Mouse (Mus musculus) hindbrain, postnatal 0 days (tissue): ENCODE data around the gene Dpagt1. TPM values are rescaled to one million over a fixed set of nuclear protein-coding genes. Genes with fewer than 3 reads are reported as not detected.

Experiments
- ATAC-seq: fragments of 200-750 bp; cut with Nextera tagmentation; 2 replicates; pipeline ENCODE4 v1.8.0; 2017; ENCODE audit warnings: mild to moderate bottlenecking, moderate TSS enrichment, moderate library complexity
- DNase-seq: peaks from one replicate; pipeline ENCODE4 v3.0.0-alpha.2; 2015; ENCODE audit warnings: low spot score
- H3K27ac ChIP-seq: fragments of 300-500 bp; sonication (generic); 2 replicates; pipeline ENCODE4 v1.5.1; 2014; ENCODE audit warnings: mild to moderate bottlenecking
- H3K27me3 ChIP-seq: fragments of 300-500 bp; sonication (generic); 2 replicates; pipeline ENCODE4 v1.6.1; 2014; ENCODE audit warnings: low read length, mixed read lengths; ENCODE audit not compliant: insufficient read depth
- H3K36me3 ChIP-seq: fragments of 300-500 bp; sonication (generic); 2 replicates; pipeline ENCODE4 v1.6.1; 2014; ENCODE audit warnings: low read length, mixed read lengths; ENCODE audit not compliant: insufficient read depth
- H3K4me1 ChIP-seq: fragments of 300-500 bp; sonication (generic); 2 replicates; pipeline ENCODE4 v1.6.1; 2014; ENCODE audit warnings: antibody characterized with exemption, low read length, mixed read lengths; ENCODE audit not compliant: insufficient read depth
- H3K4me2 ChIP-seq: fragments of 300-500 bp; sonication (generic); 2 replicates; pipeline ENCODE4 v1.6.1; 2014; ENCODE audit warnings: low read depth, mild to moderate bottlenecking, low read length, moderate library complexity, mixed read lengths
- H3K4me3 ChIP-seq: fragments of 300-500 bp; sonication (generic); 2 replicates; pipeline ENCODE4 v1.5.1; 2014; ENCODE audit warnings: low read length
- H3K9ac ChIP-seq: fragments of 300-500 bp; sonication (generic); replicated peaks from 2 replicates; pipeline ENCODE4 v1.6.1; 2014; ENCODE audit warnings: mild to moderate bottlenecking, low read length, moderate library complexity, mixed read lengths
- H3K9me3 ChIP-seq: fragments of 300-500 bp; sonication (generic); 2 replicates; pipeline ENCODE4 v1.6.1; 2016; ENCODE audit warnings: low read length, mixed read lengths
- CTCF ChIP-seq: IDR thresholded peaks from 2 replicates; pipeline ENCODE4 v1.5.1; 2016; ENCODE audit warnings: antibody characterized with exemption, control low read depth, low read depth
- WGBS: fragments of 180-500 bp; shearing (Covaris S2); extraction: QIAGEN DNeasy Blood & Tissue Kit; methylation state at CpG from one replicate; pipeline ENCODE4 v1.1.7; 2014; 5-methylcytosine and 5-hydroxymethylcytosine counted together
- polyA plus RNA-seq: library from polyadenylated mRNA; unstranded; fragments of >200 nt; fragmentation: Nextera tagmentation; extraction: Ambion mirVana; gene quantifications from 2 replicates; pipeline ENCODE4 v1.2.1, GENCODE M21; 2015
- total RNA-seq: library from RNA; depleted of rRNA; stranded (reverse); fragments of >200 nt; gene quantifications from 2 replicates; pipeline ENCODE4 v1.2.3, GENCODE M21; 2014

Dpagt1 gene
- total and polyA plus RNA-seq, 2 experiments from 2014 or later = 24.6 to 30.9 TPM

DNA sequence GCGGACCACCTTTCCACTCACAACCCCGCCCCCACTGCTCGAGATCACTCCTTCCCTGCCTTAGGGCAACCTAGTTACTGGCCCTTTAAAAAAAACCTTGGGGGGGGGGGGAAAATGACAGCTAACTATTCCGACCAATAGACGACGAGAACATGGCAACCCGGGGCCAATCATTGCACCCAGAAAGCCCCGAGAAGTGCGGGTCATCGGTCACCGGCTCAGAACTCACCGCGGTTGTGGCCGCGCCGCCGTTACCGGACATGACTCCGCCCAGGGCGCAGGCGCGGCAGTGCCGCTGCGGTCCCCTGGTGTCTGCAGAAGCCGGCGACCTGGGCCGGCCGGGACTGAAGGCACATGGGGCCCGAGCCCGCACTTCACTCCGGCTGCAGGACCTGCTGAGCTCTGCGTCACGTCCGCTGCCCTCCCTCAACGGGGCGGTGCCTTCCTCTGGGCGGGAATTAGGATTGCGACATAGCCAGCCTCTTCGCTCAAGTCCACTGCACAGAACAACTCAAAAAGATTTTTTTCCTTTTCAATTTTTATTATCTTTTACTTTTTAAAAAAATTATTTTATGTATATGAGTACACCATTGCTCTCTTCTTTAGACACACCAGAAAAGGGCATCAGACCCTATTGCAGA, 18.1 kb downstream of the Dpagt1 start, which contains the start of gene Hmbs:
Hmbs (minus strand) TSS at position 448 of the 641 bp plus-strand sequence.
- Histone ChIP-seq H3K27me3 (no peaks in the 10 kb centered on the region), H3K4me3 (peak within 1 kb of the TSS; percentile 81), H3K9ac (peak within 1 kb of the TSS; percentile 76), H3K4me1 (peaks cover 9% of the 10 kb centered on the region), H3K9me3 (no peaks in the 10 kb centered on the region), H3K36me3 (peaks cover 24% of the 10 kb centered on the region; the same call in 1 of the 2 replicates), H3K27ac (peak within 1 kb of the TSS; percentile 97), H3K4me2 (peak within 1 kb of the TSS; percentile 71)
- ATAC-seq = peak; percentile 97
- TF ChIP-seq CTCF = no peak
- under 1% methylated on average over 39 of the region's 39 CpGs for WGBS
- DNase-seq = peak; percentile 94

DNA sequence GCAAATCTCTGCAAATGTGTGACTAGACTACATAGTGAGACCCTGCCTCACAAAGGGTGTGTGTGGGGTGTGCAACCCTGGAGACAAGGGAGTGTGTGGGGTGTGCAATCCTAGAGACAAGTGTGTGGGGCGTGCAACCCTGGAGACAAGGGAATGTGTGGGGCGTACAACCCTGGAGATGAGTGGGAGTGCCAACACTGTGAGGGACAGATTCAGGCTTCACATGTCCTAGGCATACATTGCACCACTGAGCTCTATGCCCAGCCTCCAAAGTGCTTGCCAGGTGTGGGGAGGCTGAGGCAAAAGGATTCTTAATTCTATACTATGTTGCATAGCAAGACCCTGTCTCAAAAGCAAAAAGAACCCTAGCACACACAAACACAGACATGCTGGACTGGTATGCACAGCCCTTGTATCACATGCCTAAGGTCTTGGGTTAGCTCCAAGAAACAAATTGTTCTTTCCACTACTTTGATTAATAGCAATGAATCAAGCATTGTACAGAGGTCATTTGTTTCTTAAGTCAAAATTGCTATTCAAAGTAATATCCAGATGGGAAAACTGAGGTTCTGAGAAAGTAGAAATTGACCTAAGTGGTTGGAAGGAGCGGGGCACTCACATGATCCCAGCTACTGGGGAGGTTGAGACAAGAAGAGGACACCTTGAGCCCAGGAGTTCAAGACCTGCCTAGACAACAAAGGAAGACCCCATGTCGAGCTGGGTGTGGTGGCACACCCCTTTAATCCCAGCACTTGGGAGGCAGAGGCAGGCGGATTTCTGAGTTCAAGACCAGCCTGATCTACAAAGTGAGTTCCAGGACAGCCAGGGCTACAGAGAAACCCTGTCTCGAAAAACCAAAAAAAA, 20.0 kb downstream of the Dpagt1 start:
- Histone ChIP-seq H3K36me3 (peaks cover 36% of the 10 kb centered on the region), H3K4me2 (no peak overlapping the region), H3K27ac (no peak overlapping the region), H3K4me1 (peaks cover 9% of the 10 kb centered on the region), H3K4me3 (no peak overlapping the region), H3K27me3 (no peaks in the 10 kb centered on the region), H3K9me3 (no peaks in the 10 kb centered on the region), H3K9ac (no peak overlapping the region)
- no peak for DNase-seq
- no peak for ATAC-seq
- 92% methylated on average over 6 of the region's 6 CpGs for WGBS
- TF ChIP-seq CTCF = no peak

DNA sequence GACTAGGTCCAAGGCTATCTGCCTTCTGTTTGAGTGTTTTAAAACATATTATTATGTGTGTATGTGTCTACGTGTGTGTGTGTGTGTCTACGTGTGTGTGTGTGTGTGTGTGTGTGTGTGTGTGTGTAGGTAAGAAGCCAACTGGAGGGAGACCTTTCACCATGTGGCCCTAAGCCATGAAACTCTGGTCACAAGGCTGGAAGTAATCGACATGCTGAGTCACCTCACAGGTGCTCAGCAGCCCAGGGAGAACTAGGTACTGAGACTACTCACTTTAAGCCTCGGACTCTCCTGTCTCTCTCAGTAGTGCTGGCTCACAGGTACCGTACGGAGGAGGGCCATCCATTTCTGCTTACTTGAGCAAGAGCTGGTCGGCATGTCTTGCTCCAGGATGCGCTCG, 21.3 kb downstream of the Dpagt1 start:
- no peak for DNase-seq
- WGBS = 97% methylated on average over 9 of the region's 9 CpGs
- no peak overlapping the region for H3K4me3 ChIP-seq
- no peak overlapping the region for H3K27ac ChIP-seq
- no peak for TF ChIP-seq CTCF
- H3K9ac ChIP-seq = no peak overlapping the region
- H3K36me3 ChIP-seq = peaks cover 47% of the 10 kb centered on the region
- no peak overlapping the region for H3K4me2 ChIP-seq
- no peaks in the 10 kb centered on the region for H3K27me3 ChIP-seq
- H3K4me1 ChIP-seq = peaks cover 9% of the 10 kb centered on the region
- no peak for ATAC-seq
- H3K9me3 ChIP-seq = no peaks in the 10 kb centered on the region

DNA sequence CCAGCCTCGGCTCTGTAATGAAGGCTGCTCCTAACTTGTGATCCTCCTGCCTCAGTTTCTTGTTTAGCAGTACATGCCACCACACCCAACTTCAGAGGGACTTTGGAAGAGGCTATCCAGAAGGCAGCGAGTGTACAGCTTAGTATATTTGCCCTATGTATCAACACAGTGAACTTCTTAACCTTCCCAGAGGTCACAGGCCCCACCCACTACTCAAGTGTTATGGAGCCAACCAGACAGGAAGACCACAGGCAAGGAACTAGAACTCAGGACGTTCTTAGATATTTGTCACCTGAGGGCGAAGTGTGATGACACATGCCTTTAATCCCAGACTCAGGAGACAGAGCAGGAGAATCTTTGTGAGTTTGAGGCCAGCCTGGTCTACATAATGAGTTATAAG, 21.8 kb downstream of the Dpagt1 start:
- ATAC-seq (no peak), DNase-seq (no peak)
- Histone ChIP-seq H3K4me3 (no peak overlapping the region), H3K4me2 (no peak overlapping the region), H3K9me3 (no peaks in the 10 kb centered on the region), H3K9ac (no peak overlapping the region), H3K27ac (no peak overlapping the region), H3K36me3 (peaks cover 51% of the 10 kb centered on the region), H3K27me3 (no peaks in the 10 kb centered on the region), H3K4me1 (peaks cover 9% of the 10 kb centered on the region)
- 92% methylated on average over 4 of the region's 4 CpGs for WGBS
- no peak for TF ChIP-seq CTCF

DNA sequence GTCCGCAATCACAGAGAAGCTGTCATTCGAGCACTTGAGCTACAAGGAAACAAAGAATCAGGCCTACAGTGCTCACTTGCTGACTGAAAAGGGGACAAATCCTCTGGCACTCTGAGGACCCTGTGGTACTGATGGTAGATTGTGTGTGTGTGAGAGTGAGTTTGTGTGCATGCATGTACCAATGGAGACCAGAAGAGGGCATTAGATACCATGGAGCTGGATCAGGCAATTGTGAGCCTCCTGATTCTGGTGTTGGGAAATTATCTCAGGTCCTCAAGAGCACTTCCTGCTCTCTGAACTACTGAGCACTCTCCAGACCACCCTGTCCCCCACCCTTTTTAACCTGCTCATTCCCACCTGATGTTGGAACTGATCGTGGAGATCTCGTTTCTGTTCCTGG, 22.7 kb downstream of the Dpagt1 start:
- H3K9ac ChIP-seq = no peak overlapping the region
- no peak for ATAC-seq
- no peak overlapping the region for H3K27ac ChIP-seq
- H3K36me3 ChIP-seq = peaks cover 60% of the 10 kb centered on the region
- H3K4me2 ChIP-seq = no peak overlapping the region
- H3K4me1 ChIP-seq = no peaks in the 10 kb centered on the region
- TF ChIP-seq CTCF = peak; percentile 36
- WGBS = 97% methylated on average over 4 of the region's 4 CpGs
- H3K27me3 ChIP-seq = no peaks in the 10 kb centered on the region
- no peaks in the 10 kb centered on the region for H3K9me3 ChIP-seq
- no peak for DNase-seq
- no peak overlapping the region for H3K4me3 ChIP-seq

DNA sequence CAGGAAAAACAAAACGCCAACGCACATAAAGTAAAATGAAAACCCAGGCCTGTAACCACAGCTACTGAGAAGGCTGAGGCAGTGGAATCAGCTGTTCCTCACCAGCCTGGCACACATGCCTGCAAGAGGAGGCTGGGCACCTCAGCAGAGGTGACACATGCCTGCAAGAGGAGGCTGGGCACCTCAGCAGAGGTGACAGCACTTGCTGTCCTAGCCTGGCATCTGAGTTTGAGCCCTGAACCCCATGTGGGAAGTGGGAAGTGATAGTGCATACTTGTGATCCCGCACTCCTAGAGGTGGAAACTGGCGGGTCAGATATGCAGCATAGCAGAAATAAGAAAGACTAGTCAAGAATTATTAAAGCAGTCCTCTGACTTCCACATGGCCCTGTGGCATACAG, 25.6 kb downstream of the Dpagt1 start:
- no peak for TF ChIP-seq CTCF
- no peaks in the 10 kb centered on the region for H3K27me3 ChIP-seq
- no peaks in the 10 kb centered on the region for H3K9me3 ChIP-seq
- no peak overlapping the region for H3K27ac ChIP-seq
- H3K36me3 ChIP-seq = peaks cover 81% of the 10 kb centered on the region
- no peak overlapping the region for H3K4me2 ChIP-seq
- DNase-seq = no peak
- no peaks in the 10 kb centered on the region for H3K4me1 ChIP-seq
- no peak overlapping the region for H3K9ac ChIP-seq
- 91% methylated on average over 4 of the region's 4 CpGs for WGBS
- no peak overlapping the region for H3K4me3 ChIP-seq
- ATAC-seq = no peak
